In the genomic region with DNA sequence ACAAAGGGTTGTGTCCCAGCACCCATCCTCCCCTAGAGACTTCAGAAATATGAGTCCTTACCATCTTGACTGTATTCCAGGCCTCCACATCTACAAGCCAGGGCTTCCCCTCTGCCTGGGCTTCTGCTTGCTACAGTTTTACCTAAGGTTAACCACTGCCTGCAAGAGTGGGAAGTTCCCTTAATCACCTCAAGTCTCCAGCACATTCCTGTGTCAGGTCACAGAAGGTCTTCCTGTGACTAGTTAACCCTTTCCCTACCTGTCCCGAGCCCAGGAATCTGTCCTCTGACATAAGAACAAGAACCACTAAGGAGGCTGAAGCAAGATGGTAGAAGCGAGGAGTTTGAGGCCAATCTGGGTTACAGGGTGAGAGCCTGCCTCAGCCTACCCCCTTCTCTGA, we compare ENCODE assay signal across 20 mouse cellular contexts.
DNase-seq lines count a peak whose midpoint lies in the region.
"Had no signal": no experiment of that assay in that cellular context is flagged by ENCODE, and none has a peak within 500 bp of the region (broad histone marks: within the 10 kb centered on the region; RNA-seq: fewer than 3 reads in every experiment).

No protein-coding gene starts in this region.

- H3K27ac ChIP-seq in limb, embryonic 10.5 days: peak overlapping the region; percentile 60
- H3K27ac ChIP-seq: forebrain, embryonic 13.5 days; gastrocnemius, adult 2 months; hindbrain, embryonic 14.5 days; neural tube, embryonic 12.5 days had no signal

- no peaks in the 10 kb centered on the region for H3K9me3 ChIP-seq in limb, embryonic 10.5 days (replicated peaks)
- H3K9me3 ChIP-seq: forebrain, embryonic 13.5 days; neural tube, embryonic 12.5 days had no signal

- DNase-seq in embryo, embryonic 10 days (ENCODE audit: low spot score): peak; percentile 53
- DNase-seq in embryo, embryonic 9.5 days (ENCODE audit: extremely low spot score): no peak
- DNase-seq in kidney, adult 9 months: peak; percentile 60
- no peak for DNase-seq in kidney, postnatal 36 days
- peak; percentile 83 for DNase-seq in ZHBTc4 (ENCODE audit: low read depth, low spot score)
- no peak for DNase-seq in limb, embryonic 10.5 days (ENCODE audit: low spot score)
- no peak for DNase-seq in gastrocnemius, postnatal 14 days
- DNase-seq in gastrocnemius, postnatal 36 days: no peak
- DNase-seq: adrenal gland, adult 8-10 months; cerebellum, adult 11 months; gastrocnemius, adult 2 months; heart, adult 18-20 months; liver; liver, postnatal 0 days; lung, postnatal 36 days; spleen, adult 18-20 months; thymus, adult 2 months had no signal

- 62% methylated on average over 2 of the region's 2 CpGs for WGBS in limb, embryonic 10.5 days

- no peaks in the 10 kb centered on the region for H3K27me3 ChIP-seq in limb, embryonic 10.5 days (ENCODE audit: low read depth, poor library complexity, severe bottlenecking)
- H3K27me3 ChIP-seq: forebrain, embryonic 13.5 days; neural tube, embryonic 12.5 days had no signal

- H3K4me1 ChIP-seq in limb, embryonic 10.5 days: peaks cover 34% of the 10 kb centered on the region

- H3K36me3 ChIP-seq in limb, embryonic 10.5 days: no peaks in the 10 kb centered on the region
- H3K36me3 ChIP-seq: neural tube, embryonic 12.5 days had no signal

- intact Hi-C loops in gastrocnemius, postnatal 14 days (cut with DNase I; ENCODE audit: low total_unique reads): loop anchor here (10.0 kb wide), 1 partner anchor 178 kb away; no protein-coding TSS in a partner anchor
- intact Hi-C loops in gastrocnemius, postnatal 36 days (cut with DNase I): loop anchor here (10.0 kb wide), 1 partner anchor 1108 kb away; no protein-coding TSS in a partner anchor

- peak overlapping the region; percentile 8; the same call in 1 of the 2 replicates for H3K4me3 ChIP-seq in limb, embryonic 10.5 days
- H3K4me3 ChIP-seq: forebrain, embryonic 13.5 days; gastrocnemius, adult 2 months; neural tube, embryonic 12.5 days had no signal

Comparison
In these comparisons a context has a peak if more than half of its experiments do, and no peak if none do; other contexts are left out.
1. DNase-seq: peak in embryo, embryonic 10 days (single experiment), kidney, adult 9 months (single experiment) and ZHBTc4 (single experiment); none in embryo, embryonic 9.5 days (single experiment), kidney, postnatal 36 days (0 of 2), limb, embryonic 10.5 days (single experiment), gastrocnemius, postnatal 14 days (single experiment) and gastrocnemius, postnatal 36 days (0 of 2).